Comparison of ENCODE assay signal across 8 mouse cellular contexts in genomic region chr19:10881426-10882154, GRCm38 (mm10). TPM values are rescaled to one million over a fixed set of nuclear protein-coding genes. Genes with fewer than 3 reads are reported as not detected.
DNase-seq lines count a peak whose midpoint lies in the region; ATAC-seq and TF ChIP-seq lines count a peak whose summit lies in the region.

Tmem109 (minus strand) TSS chr19:10882001.

- peaks cover 13% of the 10 kb centered on the region for H3K36me3 ChIP-seq in G1E (replicated peaks)
- no peaks in the 10 kb centered on the region for H3K36me3 ChIP-seq in forebrain, postnatal 0 days (ENCODE audit: insufficient read depth)
- H3K36me3 ChIP-seq in lung, embryonic 15.5 days: no peaks in the 10 kb centered on the region

- H3K4me2 ChIP-seq in forebrain, postnatal 0 days (ENCODE audit: low read depth): peak within 1 kb of the TSS; percentile 88
- H3K4me2 ChIP-seq in lung, embryonic 15.5 days: peak within 1 kb of the TSS; percentile 92

- peak; percentile 79 for DNase-seq in G1E (ENCODE audit: low spot score)
- peak; percentile 94 to 95 for DNase-seq in cerebellum, adult 18-20 months
- peak; percentile 99 for DNase-seq in forebrain, postnatal 0 days
- DNase-seq in heart, postnatal 4 days: peak; percentile 94
- DNase-seq in layer of hippocampus, adult 8-10 months (ENCODE audit: low spot score in 2 of 2): peak; percentile 93 to 94
- DNase-seq in ovary, adult 18-20 months (ENCODE audit: low spot score): peak; percentile 89
- DNase-seq in thymus, postnatal 0 days (ENCODE audit: low spot score): peak; percentile 95

- peak within 1 kb of the TSS; percentile 69 for H3K4me3 ChIP-seq in G1E (ENCODE audit: low read depth, low read length)
- H3K4me3 ChIP-seq in forebrain, postnatal 0 days (ENCODE audit: low read depth, low read length): peak within 1 kb of the TSS; percentile 67
- peak within 1 kb of the TSS; percentile 74 for H3K4me3 ChIP-seq in lung, embryonic 15.5 days

- peak; percentile 45 for ATAC-seq in G1E (ENCODE audit: extremely low read depth, insufficient number of reproducible peaks, low FRiP score, poor library complexity, severe bottlenecking)
- ATAC-seq in forebrain, postnatal 0 days: peak; percentile 94
- peak; percentile 88 for ATAC-seq in lung, embryonic 15.5 days (ENCODE audit: borderline replicate concordance, extremely low read depth, low FRiP score, low TSS enrichment)

- H3K27ac ChIP-seq in forebrain, postnatal 0 days (ENCODE audit: low read depth, low read length): peak within 1 kb of the TSS; percentile 99
- H3K27ac ChIP-seq in lung, embryonic 15.5 days: peak within 1 kb of the TSS; percentile 98

- peaks cover 3% of the 10 kb centered on the region; the same call in 1 of the 2 replicates for H3K9me3 ChIP-seq in G1E (replicated peaks)
- H3K9me3 ChIP-seq in forebrain, postnatal 0 days (ENCODE audit: low read length): no peaks in the 10 kb centered on the region
- H3K9me3 ChIP-seq in lung, embryonic 15.5 days: 0 out of 2 replicates have a peak, but pooled peaks cover 2% of the 10 kb centered on the region

- H3K27me3 ChIP-seq in G1E (ENCODE audit: insufficient read depth, low read length): peaks cover 16% of the 10 kb centered on the region; the same call in 1 of the 2 replicates
- no peaks in the 10 kb centered on the region for H3K27me3 ChIP-seq in forebrain, postnatal 0 days (ENCODE audit: insufficient read depth, low read length)
- no peaks in the 10 kb centered on the region for H3K27me3 ChIP-seq in lung, embryonic 15.5 days

- 1% methylated on average over 49 of the region's 49 CpGs for WGBS in forebrain, postnatal 0 days
- under 1% methylated on average over 49 of the region's 49 CpGs for WGBS in lung, embryonic 15.5 days

- H3K9ac ChIP-seq in forebrain, postnatal 0 days: peak within 1 kb of the TSS; percentile 78
- peak within 1 kb of the TSS; percentile 80 for H3K9ac ChIP-seq in lung, embryonic 15.5 days

- H3K4me1 ChIP-seq in G1E (ENCODE audit: insufficient read depth, low read depth, low read length): peaks cover 23% of the 10 kb centered on the region
- H3K4me1 ChIP-seq in forebrain, postnatal 0 days (ENCODE audit: insufficient read depth): peaks cover 18% of the 10 kb centered on the region
- H3K4me1 ChIP-seq in lung, embryonic 15.5 days: peaks cover 32% of the 10 kb centered on the region

- no peak for TF ChIP-seq CTCF in G1E (IDR thresholded peaks at IDR 0.05; ENCODE audit: low read depth, low read length)
- peak; percentile 68 for TF ChIP-seq CTCF in forebrain, postnatal 0 days (IDR thresholded peaks at IDR 0.05; ENCODE audit: low read depth)

RNA-seq across cellular contexts. Expression of gene Tmem109, which starts in this region (rescaled TPM):
- 2.3 and 6.8 TPM in 2 replicates for total RNA-seq in G1E (2014; fragmentation: Nextera tagmentation)
- 11.6 and 12.2 TPM in 2 replicates for total RNA-seq in G1E (2017)
- 7.7 and 8.5 TPM in 2 replicates for polyA plus RNA-seq in G1E (2012)
- total RNA-seq in forebrain, postnatal 0 days (2014; rRNA removed): 22.2 and 25.5 TPM in 2 replicates
- 33.7 and 38.8 TPM in 2 replicates for polyA plus RNA-seq in forebrain, postnatal 0 days (2015; fragmentation: Nextera tagmentation; extraction: Ambion mirVana)
- 100 to 1,000 TPM; 100 to 104 TPM for total RNA-seq in heart, postnatal 4 days (2021)
- 10 to 100 TPM; 48.5 to 57.8 (median 54.0) TPM for total RNA-seq in layer of hippocampus, adult 8-10 months (2022)
- polyA plus RNA-seq in lung, embryonic 15.5 days (2015; fragmentation: Nextera tagmentation; extraction: Ambion mirVana): 138 TPM in 2 replicates
- polyA plus RNA-seq in thymus, postnatal 0 days (2015; fragmentation: Nextera tagmentation; extraction: Ambion mirVana): 35.2 and 41.6 TPM in 2 replicates

Comparison
In these comparisons a context has a peak if more than half of its experiments do, and no peak if none do; other contexts are left out.
1. Peak in every context shown above with its lines: DNase-seq, ATAC-seq, H3K4me3 ChIP-seq and H3K27ac ChIP-seq.